Mouse (Mus musculus) liver, postnatal 0 days (tissue): ENCODE data around the gene Cog5.

Experiments
- CTCF ChIP-seq: sonication (generic); IDR thresholded peaks from 2 replicates; pipeline ENCODE4 v1.5.1; 2016; ENCODE audit warnings: antibody characterized with exemption, low read depth
- EP300 ChIP-seq: IDR thresholded peaks from 2 replicates; pipeline ENCODE4 v1.6.1; 2016; ENCODE audit warnings: antibody characterized with exemption, low read depth, mild to moderate bottlenecking

- TF ChIP-seq CTCF (no peak), EP300 (no peak)
These were observed 71.0 kb downstream of the Cog5 start for GRCm38 (mm10) chr12:31725511-31726275.
